Mouse (Mus musculus) hindbrain, embryonic 10.5 days (tissue): ENCODE results near the gene Sned1. TPM values are rescaled to one million over a fixed set of nuclear protein-coding genes. Genes with fewer than 3 reads are reported as not detected.

ENCODE experiments used
- DNase-seq: peaks from one replicate; pipeline ENCODE4 v3.0.0-alpha.2; 2017; ENCODE audit warnings: low spot score
- H3K27ac ChIP-seq: fragments of 300-500 bp; sonication (generic); 2 replicates; pipeline ENCODE4 v1.5.1; 2016; ENCODE audit warnings: mild to moderate bottlenecking, moderate library complexity
- H3K27me3 ChIP-seq: fragments of 300-500 bp; sonication (generic); 2 replicates; pipeline ENCODE4 v1.6.1; 2016; ENCODE audit warnings: mild to moderate bottlenecking; ENCODE audit not compliant: poor library complexity, insufficient read depth, severe bottlenecking
- H3K36me3 ChIP-seq: fragments of 300-500 bp; sonication (generic); 2 replicates; pipeline ENCODE4 v1.6.1; 2016; ENCODE audit warnings: mild to moderate bottlenecking, moderate library complexity
- H3K4me1 ChIP-seq: fragments of 300-500 bp; sonication (generic); replicated peaks from 2 replicates; pipeline ENCODE4 v1.6.1; 2016; ENCODE audit warnings: mild to moderate bottlenecking
- H3K4me3 ChIP-seq: fragments of 300-500 bp; sonication (generic); 2 replicates; pipeline ENCODE4 v1.5.1; 2016; ENCODE audit warnings: mild to moderate bottlenecking, moderate library complexity
- H3K9me3 ChIP-seq: fragments of 300-500 bp; sonication (generic); 2 replicates; pipeline ENCODE4 v1.6.1; 2016; ENCODE audit warnings: mild to moderate bottlenecking, moderate library complexity
- WGBS: fragments of 180-500 bp; shearing (Covaris S2); methylation state at CpG from one replicate; pipeline ENCODE4 v1.1.7; 2016; 5-methylcytosine and 5-hydroxymethylcytosine counted together
- polyA plus RNA-seq: library from polyadenylated mRNA; unstranded; fragments of >200 nt; fragmentation: Nextera tagmentation; extraction: Ambion mirVana; gene quantifications from 2 replicates; pipeline ENCODE4 v1.2.1, GENCODE M21; 2016

Gene Sned1
- polyA plus RNA-seq, 1 experiment from 2014 or later = 3.4 TPM

DNA sequence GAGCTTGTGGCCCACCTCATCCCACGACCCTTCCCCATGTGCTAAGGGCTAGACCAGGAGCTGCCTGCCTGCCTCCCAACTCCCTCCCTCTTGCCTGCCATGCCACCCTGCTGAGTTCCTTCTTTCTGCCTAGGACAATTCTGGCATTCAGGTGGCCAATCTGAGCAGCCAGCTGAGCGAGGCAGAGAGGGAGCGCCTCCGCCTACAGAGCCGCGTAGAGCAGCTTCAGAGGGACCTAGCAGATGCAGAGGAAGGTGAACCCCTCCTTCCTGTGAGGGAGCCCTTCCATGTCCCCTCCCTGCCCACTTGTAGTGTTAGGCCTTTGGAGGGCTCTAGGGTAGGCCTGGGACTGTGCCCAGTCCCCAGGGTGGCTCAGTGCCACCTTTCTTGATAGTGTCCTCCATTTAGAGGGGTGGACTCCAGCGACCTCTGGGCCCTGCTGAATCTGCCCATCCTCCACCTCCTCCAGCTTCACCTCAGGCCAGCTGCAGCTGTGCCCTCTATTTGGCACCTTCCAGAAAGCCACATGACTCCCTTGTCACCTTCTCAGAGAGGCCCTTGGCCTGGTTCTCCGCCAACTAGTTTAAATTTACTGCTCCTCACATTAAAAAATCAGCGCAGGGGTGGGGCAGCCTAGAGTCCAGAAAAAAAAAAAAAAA is 18.7 kb upstream of the Sned1 start:
- 64% methylated on average over 9 of the region's 9 CpGs for WGBS
- Histone ChIP-seq H3K4me1 (peaks cover 66% of the 10 kb centered on the region), H3K27me3 (no peaks in the 10 kb centered on the region; the same call in 1 of the 2 replicates), H3K9me3 (no peaks in the 10 kb centered on the region), H3K36me3 (no peaks in the 10 kb centered on the region), H3K4me3 (no peak overlapping the region), H3K27ac (peak overlapping the region; percentile 67)
- no peak for DNase-seq

GRCm38 (mm10) chr1:93217530-93217929 is 18.1 kb upstream of the Sned1 start:
- Histone ChIP-seq H3K9me3 (no peaks in the 10 kb centered on the region), H3K36me3 (no peaks in the 10 kb centered on the region), H3K27ac (peak overlapping the region; percentile 53; the same call in 1 of the 2 replicates), H3K4me3 (no peak overlapping the region), H3K4me1 (peaks cover 62% of the 10 kb centered on the region), H3K27me3 (no peaks in the 10 kb centered on the region; the same call in 1 of the 2 replicates)
- WGBS = 41% methylated on average over 7 of the region's 7 CpGs
- no peak for DNase-seq

- Histone ChIP-seq H3K36me3 (no peaks in the 10 kb centered on the region), H3K27me3 (peaks cover 19% of the 10 kb centered on the region), H3K4me3 (no peak overlapping the region), H3K9me3 (no peaks in the 10 kb centered on the region), H3K4me1 (peaks cover 47% of the 10 kb centered on the region), H3K27ac (peak overlapping the region; percentile 62; the same call in 1 of the 2 replicates)
- WGBS = 65% methylated on average over 7 of the region's 7 CpGs
- DNase-seq = no peak
Measured at GRCm38 (mm10) chr1:93220776-93221175, 14.9 kb upstream of the Sned1 start.

GRCm38 (mm10) chr1:93223972-93224371 is 11.7 kb upstream of the Sned1 start:
- H3K27ac ChIP-seq = no peak overlapping the region
- WGBS = 7% methylated on average over 18 of the region's 18 CpGs

GRCm38 (mm10) chr1:93225226-93225625 is 10.4 kb upstream of the Sned1 start:
- 66% methylated on average over 4 of the region's 4 CpGs for WGBS
- Histone ChIP-seq H3K4me3 (no peak overlapping the region), H3K27me3 (peaks cover 19% of the 10 kb centered on the region), H3K4me1 (peaks cover 36% of the 10 kb centered on the region), H3K9me3 (no peaks in the 10 kb centered on the region), H3K27ac (no peak overlapping the region), H3K36me3 (no peaks in the 10 kb centered on the region)
- no peak for DNase-seq

More at GRCm38 (mm10) chr1:93223972-93224371, 11.7 kb upstream of the Sned1 start:
- Histone ChIP-seq H3K27me3 (peaks cover 19% of the 10 kb centered on the region), H3K4me3 (no peak overlapping the region), H3K4me1 (peaks cover 37% of the 10 kb centered on the region), H3K9me3 (no peaks in the 10 kb centered on the region), H3K36me3 (no peaks in the 10 kb centered on the region)
- peak; percentile 53 for DNase-seq

DNA sequence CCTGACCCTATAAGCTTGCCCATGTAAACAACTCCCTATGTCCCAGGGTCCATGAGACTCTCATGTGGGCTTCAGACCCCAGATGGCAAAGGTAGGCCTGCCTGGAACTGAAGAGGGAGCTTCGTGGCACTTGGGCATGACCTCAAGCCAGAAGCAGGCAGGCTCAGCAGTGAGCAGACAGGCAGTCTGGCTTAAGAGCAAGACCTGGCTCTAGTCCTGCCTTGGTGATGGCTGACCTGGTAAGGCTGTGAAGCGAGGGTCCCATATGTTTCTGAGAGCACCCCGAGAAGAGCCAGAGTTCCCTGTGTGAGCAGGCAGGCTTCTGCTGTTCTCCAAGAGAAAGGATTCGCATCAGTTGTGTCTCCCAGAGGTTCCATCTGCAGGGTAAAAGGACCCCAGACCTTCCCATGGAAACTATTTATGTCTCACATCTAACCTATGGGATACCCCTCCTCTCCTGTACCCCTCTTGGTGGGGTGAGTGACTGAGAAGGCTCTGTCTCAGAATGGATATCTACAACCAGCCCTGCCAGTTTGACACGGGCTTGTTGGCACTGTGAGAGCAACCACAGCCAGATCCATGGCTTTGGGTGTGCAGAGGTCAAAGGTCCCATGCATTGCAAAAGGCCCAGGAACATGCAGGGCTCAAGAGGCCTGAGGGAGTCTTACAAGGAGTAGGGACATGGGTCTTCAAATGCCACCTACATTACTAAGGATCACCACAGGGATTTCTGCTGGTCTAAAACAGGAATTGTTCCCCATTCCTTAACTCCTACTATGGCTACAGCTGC is 9.7 kb upstream of the Sned1 start:
- Histone ChIP-seq H3K27me3 (peaks cover 19% of the 10 kb centered on the region), H3K9me3 (no peaks in the 10 kb centered on the region), H3K4me3 (no peak overlapping the region), H3K27ac (0 out of 2 replicates have a peak overlapping the region, but pooled peaks have one; percentile 45), H3K4me1 (peaks cover 29% of the 10 kb centered on the region), H3K36me3 (no peaks in the 10 kb centered on the region)
- DNase-seq = no peak
- 81% methylated on average over 5 of the region's 5 CpGs for WGBS

- Histone ChIP-seq H3K4me3 (no peak overlapping the region), H3K4me1 (peaks cover 25% of the 10 kb centered on the region; the same call in 1 of the 2 replicates), H3K9me3 (no peaks in the 10 kb centered on the region), H3K27me3 (peaks cover 19% of the 10 kb centered on the region), H3K27ac (peak overlapping the region; percentile 31; the same call in 1 of the 2 replicates), H3K36me3 (no peaks in the 10 kb centered on the region)
- DNase-seq = no peak
- WGBS = 79% methylated on average over 7 of the region's 7 CpGs
Measured at GRCm38 (mm10) chr1:93227303-93227975, 8.2 kb upstream of the Sned1 start.

DNA sequence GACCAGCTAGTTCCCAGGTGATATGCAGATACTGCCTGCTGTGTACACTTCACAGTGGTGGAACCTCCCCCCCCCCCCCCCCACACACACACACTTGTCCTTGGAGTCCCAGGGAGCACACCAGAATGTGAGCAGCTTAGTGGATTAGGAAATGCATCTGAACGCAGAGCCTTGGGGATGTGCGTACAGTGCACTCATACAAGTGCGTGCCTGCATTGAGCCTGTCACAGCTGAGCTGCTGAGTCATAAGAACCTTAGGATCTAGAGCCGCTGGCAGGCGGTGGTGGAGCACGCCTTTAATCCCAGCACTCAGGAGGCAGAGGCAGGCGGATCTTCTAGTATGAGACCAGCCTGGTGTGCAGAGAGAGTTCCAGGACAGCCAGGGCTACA is 7.7 kb upstream of the Sned1 start:
- Histone ChIP-seq H3K9me3 (no peaks in the 10 kb centered on the region), H3K27me3 (peaks cover 23% of the 10 kb centered on the region), H3K36me3 (no peaks in the 10 kb centered on the region), H3K4me3 (no peak overlapping the region), H3K27ac (no peak overlapping the region), H3K4me1 (peaks cover 28% of the 10 kb centered on the region; the same call in 1 of the 2 replicates)
- WGBS = 93% methylated on average over 7 of the region's 7 CpGs
- no peak for DNase-seq

- Histone ChIP-seq H3K27me3 (peaks cover 22% of the 10 kb centered on the region), H3K27ac (no peak overlapping the region), H3K9me3 (no peaks in the 10 kb centered on the region), H3K36me3 (no peaks in the 10 kb centered on the region), H3K4me1 (peaks cover 20% of the 10 kb centered on the region; the same call in 1 of the 2 replicates), H3K4me3 (no peak overlapping the region)
- no peak for DNase-seq
- WGBS = 83% methylated on average over 6 of the region's 6 CpGs
Measured at GRCm38 (mm10) chr1:93229221-93229620, 6.4 kb upstream of the Sned1 start.

- peaks cover 22% of the 10 kb centered on the region for H3K27me3 ChIP-seq
- 79% methylated on average over 4 of the region's 4 CpGs for WGBS
- H3K36me3 ChIP-seq = no peaks in the 10 kb centered on the region
- DNase-seq = no peak
- H3K4me1 ChIP-seq = peaks cover 20% of the 10 kb centered on the region; the same call in 1 of the 2 replicates
- no peaks in the 10 kb centered on the region for H3K9me3 ChIP-seq
- no peak overlapping the region for H3K27ac ChIP-seq
- H3K4me3 ChIP-seq = no peak overlapping the region
Measured at GRCm38 (mm10) chr1:93229626-93230025, 6.0 kb upstream of the Sned1 start.

GRCm38 (mm10) chr1:93236545-93236924 is 894 bp downstream of the Sned1 start:
- Histone ChIP-seq H3K27me3 (peaks cover 60% of the 10 kb centered on the region), H3K4me1 (peaks cover 29% of the 10 kb centered on the region), H3K4me3 (peak overlapping the region; percentile 68), H3K9me3 (no peaks in the 10 kb centered on the region), H3K27ac (peak overlapping the region; percentile 73; the same call in 1 of the 2 replicates), H3K36me3 (no peaks in the 10 kb centered on the region)
- 17% methylated on average over 3 of the region's 3 CpGs for WGBS
- no peak for DNase-seq

DNA sequence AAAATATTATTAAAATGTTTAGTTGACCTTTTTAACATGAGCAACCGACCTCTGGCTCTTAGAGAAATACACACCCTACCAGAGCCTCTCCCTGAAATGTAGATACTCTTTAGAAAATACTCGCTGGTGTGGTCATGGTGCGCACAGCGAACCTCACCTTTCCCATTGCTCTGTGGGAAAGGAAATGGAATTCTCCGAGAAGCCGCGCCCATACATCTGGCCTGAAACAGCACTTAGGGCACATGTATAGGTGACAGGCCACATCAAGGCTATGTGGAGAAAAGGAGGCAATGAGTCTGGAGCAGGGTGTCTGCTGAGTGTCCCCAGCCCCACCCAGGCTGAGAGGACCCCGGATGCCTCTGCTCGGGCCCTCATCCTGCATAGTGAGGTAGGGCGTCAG is 2.0 kb downstream of the Sned1 start:
- H3K4me1 ChIP-seq = peaks cover 29% of the 10 kb centered on the region
- 89% methylated on average over 10 of the region's 10 CpGs for WGBS
- no peak overlapping the region for H3K27ac ChIP-seq
- no peaks in the 10 kb centered on the region for H3K36me3 ChIP-seq
- H3K4me3 ChIP-seq = no peak overlapping the region
- no peaks in the 10 kb centered on the region for H3K9me3 ChIP-seq
- peaks cover 59% of the 10 kb centered on the region for H3K27me3 ChIP-seq
- no peak for DNase-seq
